Comparison of ENCODE assay signal across 13 mouse cellular contexts in the genomic region with DNA sequence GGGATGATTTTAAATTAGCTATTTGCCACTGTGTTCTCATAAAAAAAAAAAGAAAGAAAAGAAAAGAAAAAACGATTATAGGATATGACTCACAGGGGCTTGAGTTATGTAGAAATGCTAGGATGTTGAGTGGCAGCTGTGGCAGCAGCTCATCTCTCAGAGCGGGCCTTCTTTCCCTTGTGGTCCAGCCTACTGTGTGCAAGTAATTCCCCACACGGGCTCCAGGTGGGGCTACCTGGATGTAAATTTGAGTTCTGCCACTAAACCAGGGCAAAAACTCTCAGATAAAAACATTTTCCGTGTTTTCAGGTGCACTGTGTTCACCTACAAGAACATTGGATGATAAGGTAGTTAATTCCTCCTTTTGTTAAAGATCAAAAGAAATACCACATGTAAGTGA.
A peak's percentile ranks its signal among the peaks of the same experiment; 100 is the strongest.
DNase-seq lines count a peak whose midpoint lies in the region; ATAC-seq and TF ChIP-seq lines count a peak whose summit lies in the region.
"Had no signal": no experiment of that assay in that cellular context is flagged by ENCODE, and none has a peak within 500 bp of the region (broad histone marks: within the 10 kb centered on the region; RNA-seq: fewer than 3 reads in every experiment).

No protein-coding gene starts in this region.

- no peak overlapping the region for H3K4me3 ChIP-seq in E14TG2a.4 (replicated peaks; ENCODE audit: low read length)
- H3K4me3 ChIP-seq in thymus, adult 2 months (ENCODE audit: control insufficient read depth, insufficient read depth, low read length), result no peak overlapping the region
- H3K4me3 ChIP-seq in heart, embryonic 12.5 days, result no peak overlapping the region
- H3K4me3 ChIP-seq: embryonic facial prominence, embryonic 10.5 days; hindbrain, embryonic 15.5 days; limb, embryonic 10.5 days had no signal

- 37% methylated on average over 4 of the region's 4 CpGs for WGBS in thymus, adult 2 months
- 35% methylated on average over 4 of the region's 4 CpGs for WGBS in heart, embryonic 12.5 days

- H3K9me3 ChIP-seq in E14TG2a.4 (ENCODE audit: low read length), result no peaks in the 10 kb centered on the region
- H3K9me3 ChIP-seq in heart, embryonic 12.5 days (replicated peaks), result no peaks in the 10 kb centered on the region
- H3K9me3 ChIP-seq: embryonic facial prominence, embryonic 10.5 days; hindbrain, embryonic 15.5 days; limb, embryonic 10.5 days had no signal

- no peak overlapping the region for H3K27ac ChIP-seq in thymus, adult 2 months (ENCODE audit: control insufficient read depth, insufficient read depth, low read length)
- H3K27ac ChIP-seq in heart, embryonic 12.5 days (ENCODE audit: poor library complexity, severe bottlenecking), result no peak overlapping the region
- H3K27ac ChIP-seq: embryonic facial prominence, embryonic 10.5 days; hindbrain, embryonic 15.5 days; limb, embryonic 10.5 days had no signal

- no peaks in the 10 kb centered on the region for H3K27me3 ChIP-seq in E14TG2a.4 (ENCODE audit: insufficient read depth, low read length)
- no peaks in the 10 kb centered on the region for H3K27me3 ChIP-seq in thymus, adult 2 months (ENCODE audit: control insufficient read depth, insufficient read depth, low read length)
- peaks cover 25% of the 10 kb centered on the region for H3K27me3 ChIP-seq in heart, embryonic 12.5 days (replicated peaks)
- H3K27me3 ChIP-seq: hindbrain, embryonic 15.5 days had no signal

- TF ChIP-seq POLR2A in thymus, adult 2 months (IDR thresholded peaks at IDR 0.05; ENCODE audit: control insufficient read depth, extremely low read depth, insufficient read depth, low read length, poor library complexity), result no peak

- no peak for ATAC-seq in heart, embryonic 12.5 days (ENCODE audit: insufficient number of reproducible peaks, low FRiP score)

- no peaks in the 10 kb centered on the region for H3K4me1 ChIP-seq in E14TG2a.4 (replicated peaks; ENCODE audit: low read depth, low read length)
- H3K4me1 ChIP-seq in thymus, adult 2 months (replicated peaks; ENCODE audit: control insufficient read depth, insufficient read depth, low read length), result no peaks in the 10 kb centered on the region
- no peaks in the 10 kb centered on the region for H3K4me1 ChIP-seq in heart, embryonic 12.5 days (replicated peaks)
- H3K4me1 ChIP-seq: embryonic facial prominence, embryonic 10.5 days; hindbrain, embryonic 15.5 days; limb, embryonic 10.5 days had no signal

- DNase-seq in kidney, postnatal 4 days, result peak; percentile 8 to 9
- no peak for DNase-seq in kidney, adult 11 months
- DNase-seq in induced T-regulatory cell, adult 2 months (ENCODE audit: low read depth), result peak; percentile 71
- DNase-seq in thymus, adult 2 months, result peak; percentile 46
- DNase-seq in layer of hippocampus, adult 11-12 months (ENCODE audit: low spot score), result no peak
- DNase-seq in ovary, postnatal 10 days (ENCODE audit: low spot score), result no peak
- DNase-seq: adrenal gland, adult 2 months had no signal

- H3K9ac ChIP-seq in heart, embryonic 12.5 days, result no peak overlapping the region
- H3K9ac ChIP-seq: hindbrain, embryonic 15.5 days had no signal

- H3K36me3 ChIP-seq in E14TG2a.4 (ENCODE audit: insufficient read depth, low read length), result no peaks in the 10 kb centered on the region
- H3K36me3 ChIP-seq in thymus, adult 2 months (ENCODE audit: control insufficient read depth, insufficient read depth, low read length), result no peaks in the 10 kb centered on the region
- no peaks in the 10 kb centered on the region for H3K36me3 ChIP-seq in heart, embryonic 12.5 days
- H3K36me3 ChIP-seq: embryonic facial prominence, embryonic 10.5 days; hindbrain, embryonic 15.5 days; limb, embryonic 10.5 days had no signal

- TF ChIP-seq CTCF in E14TG2a.4 (conservative IDR thresholded peaks at IDR 0.05; ENCODE audit: low read length), result peak; percentile 61
- no peak for TF ChIP-seq CTCF in thymus, adult 2 months (IDR thresholded peaks at IDR 0.05; ENCODE audit: borderline replicate concordance, control insufficient read depth, extremely low read depth, insufficient read depth, low read length, poor library complexity)

- no peak overlapping the region for H3K4me2 ChIP-seq in heart, embryonic 12.5 days
- H3K4me2 ChIP-seq: hindbrain, embryonic 15.5 days; midbrain, embryonic 11.5 days had no signal

Comparison
In these comparisons a context has a peak if more than half of its experiments do, and no peak if none do; other contexts are left out.
1. DNase-seq: peak in kidney, postnatal 4 days (2 of 2), induced T-regulatory cell, adult 2 months (single experiment) and thymus, adult 2 months (single experiment); none in kidney, adult 11 months (single experiment), layer of hippocampus, adult 11-12 months (single experiment) and ovary, postnatal 10 days (single experiment).